Mouse (Mus musculus): ENCODE data around the gene Nceh1. TPM values are rescaled to one million over a fixed set of nuclear protein-coding genes. Genes with fewer than 3 reads are reported as not detected.

Nceh1 gene
- polyA plus RNA-seq, 1 experiment, result 51.5 TPM

- whole genome bisulfite sequencing, result 92% methylated on average over 5 of the region's 5 CpGs
- DNase-seq, result no peak
- TF ChIP-seq CTCF (IDR thresholded peaks at IDR 0.05; ENCODE audit: borderline replicate concordance, insufficient read depth, low read depth, low read length) (no peak), POLR2A (IDR thresholded peaks at IDR 0.05; ENCODE audit: borderline replicate concordance, insufficient read depth, low read length) (no peak)
- Histone ChIP-seq H3K4me1 (ENCODE audit: control insufficient read depth, insufficient read depth, low read length) (no peaks in the 10 kb centered on the region), H3K27me3 (ENCODE audit: control insufficient read depth, insufficient read depth, low read length) (no peaks in the 10 kb centered on the region), H3K27ac (ENCODE audit: insufficient read depth, low read length) (no peak overlapping the region), H3K4me3 (replicated peaks; ENCODE audit: insufficient read depth, low read depth, low read length) (no peak overlapping the region)
These were observed 35.8 kb downstream of the Nceh1 start for GRCm38 (mm10) chr3:27218604-27219003.

DNA sequence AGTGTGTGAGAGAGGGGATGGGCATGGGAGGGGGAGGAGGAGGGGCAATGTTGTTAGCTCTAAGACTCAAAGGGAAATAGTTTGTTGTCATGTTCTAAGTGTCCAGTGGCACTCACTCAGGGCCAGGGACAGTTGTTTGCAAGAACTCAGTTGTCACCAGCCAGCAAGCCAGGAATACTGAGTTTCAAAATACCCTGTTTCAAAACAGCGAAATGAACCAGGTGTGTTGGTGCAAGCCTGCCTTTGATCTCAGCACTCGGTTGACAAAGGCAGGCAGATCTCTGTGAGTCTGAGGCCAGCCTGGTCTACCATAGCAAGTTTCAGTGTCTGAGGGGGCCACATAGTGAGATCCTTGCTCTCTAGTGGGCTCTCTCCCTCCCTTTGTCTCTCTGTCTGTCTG lies 39.3 kb downstream of the Nceh1 start:
- 82% methylated on average over 2 of the region's 2 CpGs for WGBS
- TF ChIP-seq POLR2A (IDR thresholded peaks at IDR 0.05; ENCODE audit: borderline replicate concordance, insufficient read depth, low read length) (no peak), CTCF (IDR thresholded peaks at IDR 0.05; ENCODE audit: borderline replicate concordance, insufficient read depth, low read depth, low read length) (no peak)
- H3K27me3 ChIP-seq (ENCODE audit: control insufficient read depth, insufficient read depth, low read length), result no peaks in the 10 kb centered on the region
- H3K4me3 ChIP-seq (replicated peaks; ENCODE audit: insufficient read depth, low read depth, low read length), result no peak overlapping the region
- H3K27ac ChIP-seq (ENCODE audit: insufficient read depth, low read length), result no peak overlapping the region
- DNase-seq, result no peak
- no peaks in the 10 kb centered on the region for H3K4me1 ChIP-seq (ENCODE audit: control insufficient read depth, insufficient read depth, low read length)

DNA sequence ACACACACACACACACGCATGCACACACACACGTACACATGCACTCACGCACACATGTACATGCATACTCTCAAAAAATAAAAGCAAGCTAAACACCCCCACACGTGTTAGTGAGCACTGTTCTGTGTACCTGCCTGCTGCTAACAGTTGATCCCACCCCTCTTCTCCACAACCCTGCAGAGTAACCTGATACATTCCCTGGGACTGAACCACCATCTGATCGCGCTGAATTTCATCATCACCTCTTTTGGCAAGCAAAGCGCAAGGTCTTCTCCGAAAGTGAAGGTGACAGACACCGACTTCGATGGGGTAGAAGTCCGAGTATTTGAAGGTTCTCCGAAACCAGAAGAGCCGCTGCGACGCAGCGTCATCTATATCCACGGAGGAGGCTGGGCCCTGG lies 39.7 kb downstream of the Nceh1 start:
- H3K4me1 ChIP-seq (ENCODE audit: control insufficient read depth, insufficient read depth, low read length), result no peaks in the 10 kb centered on the region
- DNase-seq, result no peak
- H3K4me3 ChIP-seq (replicated peaks; ENCODE audit: insufficient read depth, low read depth, low read length), result no peak overlapping the region
- TF ChIP-seq CTCF (IDR thresholded peaks at IDR 0.05; ENCODE audit: borderline replicate concordance, insufficient read depth, low read depth, low read length) (no peak), POLR2A (IDR thresholded peaks at IDR 0.05; ENCODE audit: borderline replicate concordance, insufficient read depth, low read length) (no peak)
- WGBS, result 90% methylated on average over 17 of the region's 17 CpGs
- H3K27me3 ChIP-seq (ENCODE audit: control insufficient read depth, insufficient read depth, low read length), result no peaks in the 10 kb centered on the region
- H3K27ac ChIP-seq (ENCODE audit: insufficient read depth, low read length), result no peak overlapping the region

DNA sequence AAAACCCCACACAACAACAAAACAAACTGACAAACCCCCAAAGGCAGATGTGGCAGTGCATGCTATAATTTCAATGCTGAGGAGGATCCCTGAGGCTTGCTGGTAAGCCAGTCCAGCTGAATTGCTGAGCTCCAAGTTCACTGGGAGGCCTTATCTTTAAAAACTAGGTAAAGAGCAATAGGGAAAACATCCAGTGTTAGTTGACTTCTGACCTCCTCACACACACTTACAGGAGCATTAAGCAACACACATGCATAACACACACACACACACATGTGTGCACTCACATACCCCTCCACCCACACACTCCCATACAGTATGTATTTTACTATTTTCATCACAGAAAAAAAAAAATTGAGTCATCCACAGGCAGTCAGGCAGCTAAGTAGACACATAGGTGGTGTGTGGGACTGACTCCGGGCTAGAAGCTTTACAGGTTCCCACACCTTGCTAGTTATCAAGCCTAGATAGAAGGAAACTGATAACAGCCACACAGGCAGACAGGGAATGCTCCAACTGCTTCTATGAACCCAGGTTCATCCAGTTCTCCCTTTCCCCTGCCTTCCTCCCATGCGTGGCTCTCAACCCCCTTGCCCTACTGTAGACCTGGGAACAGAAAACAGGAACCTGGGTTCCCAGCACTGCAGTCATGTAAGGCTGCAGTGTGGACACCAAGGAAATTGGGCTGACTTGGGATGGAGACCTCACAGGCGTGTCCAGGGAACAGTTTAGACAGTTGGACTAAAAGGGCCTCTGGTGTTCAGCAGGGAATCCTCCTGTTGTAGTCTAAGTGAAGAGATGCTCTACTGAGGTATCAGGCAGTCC lies 45.1 kb downstream of the Nceh1 start:
- DNase-seq, result no peak
- Histone ChIP-seq H3K27ac (ENCODE audit: insufficient read depth, low read length) (no peak overlapping the region), H3K27me3 (ENCODE audit: control insufficient read depth, insufficient read depth, low read length) (no peaks in the 10 kb centered on the region), H3K4me1 (ENCODE audit: control insufficient read depth, insufficient read depth, low read length) (no peaks in the 10 kb centered on the region), H3K4me3 (replicated peaks; ENCODE audit: insufficient read depth, low read depth, low read length) (no peak overlapping the region)
- WGBS, result 93% methylated on average over 3 of the region's 3 CpGs
- TF ChIP-seq POLR2A (IDR thresholded peaks at IDR 0.05; ENCODE audit: borderline replicate concordance, insufficient read depth, low read length) (no peak), CTCF (IDR thresholded peaks at IDR 0.05; ENCODE audit: borderline replicate concordance, insufficient read depth, low read depth, low read length) (no peak)

DNA sequence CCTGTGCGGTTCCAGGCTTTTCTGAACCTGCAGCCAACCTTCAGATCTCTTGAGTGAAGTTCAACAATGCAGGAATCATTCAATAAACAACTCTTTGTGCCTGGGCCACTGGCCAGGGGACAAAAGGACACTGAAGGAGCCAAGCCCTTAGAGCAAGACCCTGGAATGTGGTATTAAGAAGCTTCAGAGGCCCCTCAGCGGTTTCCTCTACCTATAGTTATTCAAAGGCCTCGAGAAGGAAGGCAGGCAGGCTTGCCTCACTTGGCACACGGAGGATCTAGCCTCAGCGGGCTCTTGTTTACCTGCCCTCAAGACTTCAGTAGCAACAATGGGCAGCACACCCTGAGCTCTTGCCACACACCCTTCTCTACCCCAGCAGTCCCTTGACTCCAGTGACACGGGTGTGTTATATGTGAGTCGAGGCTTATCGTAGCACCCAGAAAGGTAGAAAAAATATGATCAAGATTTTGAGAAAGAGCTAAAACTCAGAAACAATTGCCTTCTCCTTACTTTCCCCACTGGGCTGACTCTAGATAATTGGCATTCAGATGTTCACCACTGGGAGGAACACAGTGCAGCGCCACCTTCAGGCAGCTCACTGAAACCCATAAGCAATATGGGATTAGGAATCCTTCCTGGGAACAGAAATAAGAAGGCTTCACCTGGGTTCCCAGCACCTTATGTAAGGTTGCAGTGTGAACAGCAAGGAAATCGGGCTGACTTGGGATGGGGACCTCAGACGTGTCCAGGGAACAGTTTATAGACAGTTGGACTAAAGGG lies 46.0 kb downstream of the Nceh1 start:
- 70% methylated on average over 11 of the region's 11 CpGs for WGBS
- DNase-seq, result no peak
- TF ChIP-seq POLR2A (IDR thresholded peaks at IDR 0.05; ENCODE audit: borderline replicate concordance, insufficient read depth, low read length) (no peak), CTCF (IDR thresholded peaks at IDR 0.05; ENCODE audit: borderline replicate concordance, insufficient read depth, low read depth, low read length) (peak; percentile 37; the same call in 1 of the 2 replicates)
- no peak overlapping the region for H3K4me3 ChIP-seq (replicated peaks; ENCODE audit: insufficient read depth, low read depth, low read length)
- no peak overlapping the region for H3K27ac ChIP-seq (ENCODE audit: insufficient read depth, low read length)
- H3K27me3 ChIP-seq (ENCODE audit: control insufficient read depth, insufficient read depth, low read length), result no peaks in the 10 kb centered on the region
- no peaks in the 10 kb centered on the region for H3K4me1 ChIP-seq (ENCODE audit: control insufficient read depth, insufficient read depth, low read length)

GRCm38 (mm10) chr3:27233361-27233760 lies 50.6 kb downstream of the Nceh1 start:
- H3K27me3 ChIP-seq (ENCODE audit: control insufficient read depth, insufficient read depth, low read length), result no peaks in the 10 kb centered on the region
- TF ChIP-seq CTCF (IDR thresholded peaks at IDR 0.05; ENCODE audit: borderline replicate concordance, insufficient read depth, low read depth, low read length), result no peak
- no peak for TF ChIP-seq POLR2A (IDR thresholded peaks at IDR 0.05; ENCODE audit: borderline replicate concordance, insufficient read depth, low read length)
- H3K27ac ChIP-seq (ENCODE audit: insufficient read depth, low read length), result no peak overlapping the region
- no peak overlapping the region for H3K4me3 ChIP-seq (replicated peaks; ENCODE audit: insufficient read depth, low read depth, low read length)
- H3K4me1 ChIP-seq (ENCODE audit: control insufficient read depth, insufficient read depth, low read length), result no peaks in the 10 kb centered on the region
- WGBS, result 56% methylated on average over 4 of the region's 4 CpGs
- DNase-seq, result no peak

DNA sequence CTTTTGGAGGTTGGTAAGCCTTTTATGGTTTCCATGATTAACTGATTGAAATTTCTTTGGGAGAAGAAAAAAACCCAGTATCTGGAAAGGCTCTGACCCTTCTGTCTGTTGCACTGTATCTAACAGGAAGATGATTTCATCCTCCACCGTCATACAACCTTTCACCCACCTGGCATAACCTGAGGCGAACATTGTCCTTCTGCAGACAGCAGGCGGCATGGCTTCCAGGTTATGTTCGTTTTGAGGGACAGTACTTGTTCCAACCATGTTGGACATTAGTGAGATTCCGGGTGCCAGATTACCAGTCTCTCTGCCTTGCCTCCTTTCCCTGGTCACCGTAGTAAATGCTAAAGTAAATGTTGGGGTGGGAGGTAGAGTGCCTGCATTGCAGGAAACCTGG lies 51.1 kb downstream of the Nceh1 start:
- Histone ChIP-seq H3K27me3 (ENCODE audit: control insufficient read depth, insufficient read depth, low read length) (no peaks in the 10 kb centered on the region), H3K4me1 (ENCODE audit: control insufficient read depth, insufficient read depth, low read length) (no peaks in the 10 kb centered on the region), H3K4me3 (replicated peaks; ENCODE audit: insufficient read depth, low read depth, low read length) (no peak overlapping the region), H3K27ac (ENCODE audit: insufficient read depth, low read length) (no peak overlapping the region)
- no peak for TF ChIP-seq CTCF (IDR thresholded peaks at IDR 0.05; ENCODE audit: borderline replicate concordance, insufficient read depth, low read depth, low read length)
- no peak for TF ChIP-seq POLR2A (IDR thresholded peaks at IDR 0.05; ENCODE audit: borderline replicate concordance, insufficient read depth, low read length)
- DNase-seq, result no peak
- 62% methylated on average over 6 of the region's 6 CpGs for WGBS

Data from cerebellum, adult 2 months (tissue).